Mouse (Mus musculus): ENCODE measurements at regions not wholly inside any gene's neighbourhood (a gene's known extent, or its start where the extent isn't known, plus 50 kb on each side); places are given as distances from the start of the nearest gene placed in this dataset.
A peak's percentile ranks its signal among the peaks of the same experiment; 100 is the strongest.

DNA sequence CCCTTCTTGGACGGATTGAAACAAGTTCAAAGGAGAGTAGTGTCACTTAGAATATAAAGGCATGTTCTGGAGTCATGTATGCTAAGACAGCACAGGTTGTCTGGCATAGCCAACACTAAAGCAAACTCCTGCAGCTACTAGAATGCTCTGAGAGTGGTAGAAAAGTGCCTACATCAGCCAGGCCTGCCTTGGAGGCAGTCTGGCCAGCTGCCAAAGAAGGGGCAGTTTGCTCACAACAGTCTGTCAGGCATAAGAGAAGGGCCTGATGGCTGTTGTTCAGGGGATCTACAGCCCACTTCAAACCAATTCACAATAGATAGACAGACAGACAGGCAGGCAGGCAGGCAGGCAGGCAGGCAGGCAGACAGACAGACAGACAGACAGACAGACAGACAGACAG, 136.5 kb upstream of the Dap start:
- DNase-seq (ENCODE audit: low read depth, low spot score): no peak

DNA sequence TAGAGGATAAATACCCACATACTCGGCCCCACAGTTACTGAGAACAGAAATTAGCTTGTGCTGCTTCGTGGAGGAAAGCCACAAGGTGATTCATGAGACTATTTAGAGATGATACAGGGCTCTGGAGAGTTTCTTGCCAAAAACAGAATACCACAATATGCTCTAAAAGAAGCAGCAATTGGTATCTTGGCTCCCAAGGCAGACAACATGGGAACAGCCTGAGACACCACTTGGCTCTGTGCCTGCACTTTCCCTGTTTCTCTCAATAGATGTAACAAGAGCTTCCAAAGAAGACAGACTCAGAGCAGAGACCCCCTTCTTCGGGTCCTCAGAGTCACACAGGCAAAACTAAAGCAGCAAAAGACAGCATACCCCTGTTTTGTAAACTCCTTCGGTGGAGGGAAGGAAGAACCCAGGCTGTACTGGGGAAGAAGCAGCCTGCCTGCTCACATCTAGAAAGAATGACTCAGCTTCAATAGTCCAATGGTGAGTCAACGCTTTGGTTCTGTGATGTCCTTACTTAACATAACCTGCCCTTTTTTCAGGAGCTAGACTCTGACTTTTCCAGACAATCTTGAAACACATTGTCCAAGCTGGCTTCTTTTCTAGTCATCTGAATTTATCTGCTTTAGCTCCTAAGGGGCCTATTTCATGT, 132.1 kb upstream of the Dap start:
- no peak for DNase-seq (ENCODE audit: low read depth, low spot score)

DNA sequence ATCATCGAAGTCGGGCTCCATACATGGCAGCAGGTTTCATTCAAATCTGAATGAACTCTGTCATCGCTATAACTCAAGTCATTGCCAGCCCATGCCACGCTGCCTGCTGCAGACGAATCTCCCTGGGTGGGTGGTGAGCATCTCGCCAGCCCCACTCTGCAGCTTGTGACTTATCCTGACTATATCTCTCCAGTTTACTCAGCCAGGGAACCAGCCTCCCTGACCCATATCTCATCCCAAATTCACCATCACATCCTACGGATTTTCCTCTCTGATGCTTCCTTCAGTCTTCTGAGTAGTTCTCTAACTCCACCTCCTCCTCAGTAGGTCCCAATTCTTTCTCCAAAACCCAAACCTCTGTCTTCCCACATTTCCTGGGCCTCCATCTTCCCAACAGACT, 127.9 kb upstream of the Dap start:
- no peak for DNase-seq (ENCODE audit: low read depth, low spot score)

DNA sequence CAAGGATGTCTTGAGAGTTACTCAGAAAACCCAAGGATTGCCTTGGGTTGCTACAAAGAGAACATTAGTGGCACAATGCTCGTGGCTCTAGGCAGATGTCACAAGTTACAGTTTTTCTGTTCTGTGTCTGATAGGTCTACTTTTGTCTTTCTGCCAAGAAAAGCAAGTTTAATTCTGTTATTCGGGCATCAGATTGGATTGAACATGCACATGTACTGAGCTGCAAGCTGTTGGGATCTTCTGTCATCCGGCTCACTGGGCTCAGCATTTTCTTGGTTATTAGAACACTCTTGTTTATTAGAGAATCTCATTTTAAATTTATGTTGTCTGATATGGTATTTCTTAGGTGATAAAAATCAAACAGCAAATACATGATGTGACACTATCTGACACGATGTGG, 126.8 kb upstream of the Dap start:
- DNase-seq (ENCODE audit: low read depth, low spot score): no peak

GRCm38 (mm10) chr15:31104743-31105142, 119.4 kb upstream of the Dap start:
- DNase-seq (ENCODE audit: low read depth, low spot score): no peak

GRCm38 (mm10) chr15:31106907-31107306, 117.2 kb upstream of the Dap start:
- no peak for DNase-seq (ENCODE audit: low read depth, low spot score)

- no peak for DNase-seq (ENCODE audit: low read depth, low spot score)
Measured at GRCm38 (mm10) chr15:31113216-31113615, 110.9 kb upstream of the Dap start.

DNA sequence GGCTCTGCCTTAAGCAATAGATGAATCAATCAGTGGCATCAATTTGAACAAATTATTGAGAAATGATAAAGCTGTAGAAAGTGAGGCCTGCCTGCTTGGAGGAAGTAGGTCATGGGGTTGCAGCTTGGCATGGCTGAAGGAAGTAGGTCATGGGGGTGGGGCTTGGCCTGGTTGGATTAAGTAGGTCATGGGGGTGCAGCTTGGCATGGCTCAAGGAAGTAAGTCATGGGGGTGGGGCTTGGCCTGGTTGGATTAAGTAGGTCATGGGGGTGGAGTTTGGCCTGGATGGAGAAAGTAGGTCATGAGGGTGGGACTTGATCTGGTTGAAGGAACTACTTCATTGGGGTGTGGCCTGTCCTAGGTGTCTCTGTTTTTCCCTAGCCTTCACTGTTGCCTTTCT, 106.8 kb upstream of the Dap start:
- DNase-seq (ENCODE audit: low read depth, low spot score): no peak

GRCm38 (mm10) chr15:31120147-31120546, 104.0 kb upstream of the Dap start:
- no peak for DNase-seq (ENCODE audit: low read depth, low spot score)

DNA sequence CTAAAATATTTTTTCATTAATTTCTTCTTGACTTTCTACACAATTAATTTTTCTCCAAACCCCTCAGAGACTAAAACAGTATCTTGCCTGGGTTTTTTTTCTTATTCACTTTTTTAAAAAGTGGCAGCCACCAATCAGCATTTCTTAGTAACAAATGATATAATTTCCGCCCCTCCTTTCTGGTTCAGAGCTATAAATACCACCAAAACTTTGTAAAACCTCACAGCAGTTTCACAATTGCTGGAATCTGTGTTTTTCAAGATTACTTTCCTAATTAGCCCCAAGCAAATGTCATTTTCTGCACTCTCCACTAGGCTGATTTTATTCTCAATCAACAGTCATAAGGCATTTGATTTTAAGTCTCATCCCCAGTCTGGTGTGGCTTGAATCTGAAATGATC, 98.3 kb upstream of the Dap start:
- no peak for DNase-seq (ENCODE audit: low read depth, low spot score)

- DNase-seq (ENCODE audit: low read depth, low spot score): peak; percentile 13
Measured at GRCm38 (mm10) chr15:31126999-31127398, 97.1 kb upstream of the Dap start.

DNA sequence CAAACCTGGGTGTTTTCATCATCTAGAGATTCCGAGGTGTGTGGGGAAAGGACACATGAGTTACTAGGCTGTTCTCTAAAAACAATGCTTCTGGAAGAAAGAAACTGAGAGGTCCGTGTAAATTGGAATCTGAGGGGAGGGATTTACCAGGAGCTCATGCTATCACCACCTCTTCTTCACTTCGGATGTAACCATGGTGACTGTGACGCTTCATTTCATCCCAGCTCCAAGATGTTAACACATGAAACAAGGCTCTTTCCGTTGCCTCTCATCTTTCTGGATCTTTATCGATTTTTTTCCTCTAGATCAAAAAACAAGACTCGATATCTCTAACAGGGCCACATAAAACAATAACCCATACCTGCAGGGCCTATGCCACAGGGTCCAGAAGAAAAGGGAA, 89.2 kb upstream of the Dap start:
- no peak for DNase-seq (ENCODE audit: low read depth, low spot score)

DNA sequence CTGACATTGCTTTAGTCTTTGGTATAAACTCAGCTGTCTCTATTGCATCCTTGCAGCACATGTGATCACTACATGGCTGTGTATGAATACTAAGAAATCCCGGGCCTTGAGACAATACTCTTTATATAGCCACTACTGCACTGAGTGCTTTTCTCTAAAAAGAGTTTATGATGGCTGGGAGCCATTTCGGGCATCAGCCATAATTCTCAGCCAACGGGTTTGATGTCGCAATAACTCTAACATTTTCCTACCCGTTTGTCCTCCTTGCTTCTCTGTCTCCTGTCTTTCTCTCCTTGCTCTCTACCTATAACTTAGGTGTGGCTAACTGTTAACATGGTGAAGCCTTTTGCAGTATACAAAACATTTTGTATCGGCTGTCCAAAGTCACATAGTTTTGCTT, 85.5 kb upstream of the Dap start:
- DNase-seq (ENCODE audit: low read depth, low spot score): no peak

- DNase-seq (ENCODE audit: low read depth, low spot score): no peak
Measured at GRCm38 (mm10) chr15:31141750-31142149, 82.4 kb upstream of the Dap start.

GRCm38 (mm10) chr15:31148251-31149145, 75.6 kb upstream of the Dap start:
- no peak for DNase-seq (ENCODE audit: low read depth, low spot score)

DNA sequence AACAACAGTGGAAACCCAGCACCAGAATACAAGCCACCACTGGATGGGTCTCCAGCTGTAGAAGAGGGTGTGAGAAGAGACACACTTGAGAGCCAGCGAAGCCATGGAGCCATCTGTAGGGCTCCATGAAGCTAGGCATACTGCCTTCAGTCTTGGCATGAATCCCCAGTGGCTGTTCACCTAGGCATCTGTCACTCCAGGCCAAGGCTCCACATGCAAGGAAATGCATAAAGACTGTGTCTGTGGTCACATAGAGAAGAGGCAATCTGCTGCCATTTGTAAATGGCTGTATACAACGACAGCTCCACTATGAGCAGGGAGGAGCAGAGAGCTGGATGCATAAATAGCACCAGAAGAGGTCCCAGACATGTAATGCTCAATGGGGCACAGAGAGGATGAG, 74.3 kb upstream of the Dap start:
- DNase-seq (ENCODE audit: low read depth, low spot score): no peak

DNA sequence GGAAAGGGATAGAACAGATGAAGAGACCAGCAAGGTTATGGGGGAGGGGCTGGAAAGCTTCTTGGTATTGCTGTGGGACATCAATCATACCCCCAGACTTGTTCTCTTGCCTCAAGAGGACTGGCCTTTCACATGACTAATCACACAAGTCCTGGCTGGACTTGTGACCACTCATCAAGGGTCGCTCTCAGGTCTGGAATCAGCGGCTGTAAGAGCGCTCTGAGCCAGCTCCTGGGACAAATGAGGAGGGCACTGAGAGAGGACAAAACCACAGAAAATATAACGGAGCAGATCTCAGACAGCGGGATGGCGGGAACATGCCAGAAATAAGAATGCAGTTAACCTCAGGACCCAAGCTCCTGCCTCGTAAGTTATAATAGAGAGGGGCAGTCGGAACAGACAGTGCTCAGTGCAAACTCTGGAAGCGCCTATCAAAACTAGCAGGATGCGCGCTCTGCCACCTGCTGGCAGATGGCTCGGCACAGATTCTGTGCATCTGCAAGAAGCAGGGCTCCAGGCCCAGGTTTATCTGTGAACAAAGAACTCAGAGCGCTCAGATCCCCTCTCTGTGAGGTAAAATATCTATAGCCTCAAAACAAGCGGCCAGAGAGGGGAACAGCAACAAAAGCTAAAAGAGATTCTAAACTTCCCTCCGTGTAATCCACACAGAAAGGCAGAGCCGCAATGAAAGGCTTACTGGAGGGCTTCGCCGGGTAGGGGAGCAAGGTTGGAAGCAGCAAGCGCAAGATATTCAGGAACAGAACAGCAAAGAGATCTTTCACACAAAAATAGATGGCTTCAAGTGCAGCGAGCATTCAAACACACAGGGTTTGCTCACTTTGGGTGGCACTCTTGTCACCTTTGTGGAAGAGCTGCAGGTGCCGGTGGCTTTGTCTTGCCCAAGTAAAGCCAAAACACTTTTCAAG, 73.3 kb upstream of the Dap start:
- peak; percentile 34 for DNase-seq (ENCODE audit: low read depth, low spot score)

DNA sequence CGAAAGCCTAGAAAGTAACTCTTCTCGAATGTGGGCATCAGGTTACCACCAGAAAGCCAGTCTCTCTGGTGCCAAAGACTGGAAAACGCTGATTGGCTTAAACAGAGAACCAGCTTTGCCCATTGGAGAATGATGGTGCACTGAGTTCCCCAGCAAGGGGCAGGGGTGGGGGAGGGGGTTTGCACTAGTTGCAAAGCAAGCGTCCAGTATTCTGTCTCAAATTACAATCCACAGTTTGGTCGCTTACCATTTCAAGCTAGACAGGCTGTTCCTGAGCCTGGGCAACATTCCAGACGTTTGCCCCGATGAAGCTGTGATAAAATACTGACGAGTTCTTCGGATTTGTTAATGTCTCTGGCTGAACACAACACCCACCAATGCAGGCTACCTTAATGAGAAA, 69.0 kb upstream of the Dap start:
- no peak for DNase-seq (ENCODE audit: low read depth, low spot score)

DNA sequence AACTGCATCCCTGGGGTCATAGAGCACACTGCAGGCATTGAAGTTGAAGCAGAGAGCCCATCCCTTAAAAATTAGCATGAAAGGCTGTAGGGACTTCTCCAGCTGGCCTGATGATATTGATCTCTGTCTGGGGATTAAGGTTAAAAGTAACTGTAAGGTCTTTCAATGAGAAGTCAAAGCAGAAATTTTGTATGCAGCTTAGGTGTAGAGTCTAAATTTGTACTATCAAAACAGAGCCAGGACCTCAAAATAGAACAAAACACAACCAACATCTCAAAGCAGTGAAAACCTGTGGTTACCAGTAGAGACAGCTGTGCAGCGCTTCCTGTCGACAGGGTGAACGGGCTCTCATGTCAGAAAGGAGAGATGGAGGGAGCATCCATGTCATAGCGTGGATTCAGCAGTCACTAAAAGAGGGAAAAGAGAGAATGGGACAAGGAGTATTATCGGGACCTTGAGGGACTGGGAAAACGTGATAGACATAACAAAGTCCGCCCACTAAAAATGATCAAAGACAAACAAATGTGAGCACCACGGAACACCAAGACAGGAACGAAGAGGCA, 57.5 kb upstream of the Dap start:
- DNase-seq (ENCODE audit: low read depth, low spot score): no peak

DNA sequence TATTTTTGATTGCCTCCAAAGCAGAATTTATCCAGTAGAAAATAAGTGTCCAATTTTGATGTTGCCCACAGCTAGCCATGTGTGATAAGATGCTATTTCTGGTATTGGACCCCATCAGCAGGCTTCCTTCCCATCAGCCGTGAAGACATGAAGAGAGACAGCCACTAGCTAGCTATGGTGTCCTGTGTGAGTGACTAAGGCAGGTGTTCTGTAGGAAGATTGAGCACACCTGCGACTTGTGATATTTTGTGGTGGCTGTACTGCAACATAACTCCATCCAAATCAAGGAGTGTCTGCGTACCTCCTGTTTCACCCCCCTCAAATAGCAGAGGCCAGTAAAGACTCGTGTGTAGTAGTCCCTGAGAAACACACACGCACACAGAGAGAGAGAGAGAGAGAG, 56.6 kb upstream of the Dap start:
- DNase-seq (ENCODE audit: low read depth, low spot score): no peak

- no peak for DNase-seq (ENCODE audit: low read depth, low spot score)
Measured at GRCm38 (mm10) chr15:31168191-31168590, 55.9 kb upstream of the Dap start.
